Mouse (Mus musculus) lung, postnatal 25 days (tissue): ENCODE data around the gene Shisa8.

ENCODE experiments used
- DNase-seq: peaks from one replicate; pipeline ENCODE4 v3.0.0; 2022; ENCODE audit warnings: low spot score

Gene Shisa8

DNA sequence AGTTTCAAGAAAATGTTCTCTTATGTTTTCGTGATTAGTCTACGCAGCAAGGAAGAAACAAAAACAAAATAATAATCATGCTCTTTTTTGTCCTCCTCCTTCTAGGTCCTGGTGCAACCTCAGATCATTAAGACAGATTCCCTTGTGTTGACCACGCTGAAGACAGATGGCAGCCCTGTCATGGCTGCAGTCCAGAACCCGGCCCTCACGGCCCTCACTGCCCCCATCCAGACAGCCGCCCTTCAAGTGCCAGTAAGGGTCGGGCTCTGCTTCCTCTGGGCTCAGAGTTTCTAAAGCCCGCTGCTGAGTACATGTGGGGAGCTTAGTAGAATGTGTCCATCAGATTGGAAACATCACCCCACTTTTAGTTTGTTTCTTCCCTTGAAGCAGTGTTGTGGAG, 40.0 kb downstream of the Shisa8 start:
- no peak for DNase-seq

- DNase-seq, result no peak
Measured at GRCm38 (mm10) chr15:82170437-82171377, 41.9 kb downstream of the Shisa8 start.

DNA sequence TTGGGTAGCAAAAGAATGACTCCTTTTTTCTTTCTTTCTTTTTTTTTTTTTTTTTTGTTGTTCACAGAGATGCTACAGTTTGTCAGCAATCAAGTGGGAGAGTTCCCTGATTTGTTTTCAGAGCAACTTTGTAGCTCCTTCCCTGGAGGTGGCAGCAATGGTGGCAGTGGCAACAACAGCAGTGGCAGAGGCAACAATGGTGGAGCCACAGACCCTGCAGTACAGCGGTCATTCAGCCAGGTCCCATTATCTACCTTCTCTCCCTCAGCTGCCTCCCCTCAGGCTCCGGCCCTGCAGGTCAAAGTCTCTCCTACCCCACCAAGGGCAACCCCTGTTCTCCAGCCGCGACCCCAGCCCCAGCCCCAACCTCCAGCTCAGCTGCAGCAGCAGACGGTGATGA, 42.9 kb downstream of the Shisa8 start:
- no peak for DNase-seq

GRCm38 (mm10) chr15:82167201-82168168, 45.1 kb downstream of the Shisa8 start:
- no peak for DNase-seq

DNA sequence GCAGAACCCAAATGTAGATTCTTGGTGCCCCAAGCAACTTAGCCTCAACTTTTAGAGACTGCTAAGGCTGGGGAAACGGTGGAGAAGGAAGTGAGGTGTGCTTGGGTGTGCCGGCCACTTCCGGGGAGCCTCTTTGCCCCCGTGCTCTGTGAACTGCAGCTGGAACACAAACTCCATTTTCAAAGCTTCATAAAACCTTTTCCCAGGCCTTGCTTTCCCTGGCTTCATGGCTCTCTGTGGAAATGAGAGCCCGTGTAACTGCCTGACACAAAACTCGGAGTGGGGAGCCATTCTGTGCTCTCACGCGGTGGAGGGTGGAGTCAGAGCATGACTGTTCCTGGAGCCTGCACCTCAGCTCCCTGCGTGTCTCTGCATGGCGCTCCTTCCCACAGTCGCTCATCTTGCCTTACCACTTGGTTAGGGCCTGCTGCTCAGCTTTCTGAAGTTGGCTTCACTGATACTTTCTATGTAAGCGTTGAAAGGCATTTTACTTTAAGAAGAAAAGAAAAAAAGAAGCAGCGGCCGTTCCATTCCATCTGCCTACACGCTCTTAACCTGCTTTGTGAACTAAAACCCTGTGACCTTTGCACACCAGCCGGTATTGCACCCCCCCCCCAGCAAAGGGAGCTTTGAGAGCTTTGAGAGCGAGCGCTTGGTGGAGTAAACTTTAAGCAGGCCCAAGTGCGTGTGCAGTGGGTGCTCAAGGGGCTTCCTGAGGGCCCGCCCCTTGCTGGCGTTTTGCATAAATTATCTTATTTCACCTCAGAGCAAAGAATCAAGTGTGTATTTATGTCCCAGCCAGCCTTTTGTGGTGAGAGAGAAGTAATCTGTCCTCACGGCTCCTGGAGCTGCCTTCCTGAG, 46.1 kb downstream of the Shisa8 start:
- DNase-seq, result no peak

GRCm38 (mm10) chr15:82165332-82166239, 47.0 kb downstream of the Shisa8 start:
- DNase-seq, result peak; percentile 87

- no peak for DNase-seq
Measured at GRCm38 (mm10) chr15:82164496-82164895, 48.1 kb downstream of the Shisa8 start.

GRCm38 (mm10) chr15:82164061-82164399, 48.6 kb downstream of the Shisa8 start:
- no peak for DNase-seq

DNA sequence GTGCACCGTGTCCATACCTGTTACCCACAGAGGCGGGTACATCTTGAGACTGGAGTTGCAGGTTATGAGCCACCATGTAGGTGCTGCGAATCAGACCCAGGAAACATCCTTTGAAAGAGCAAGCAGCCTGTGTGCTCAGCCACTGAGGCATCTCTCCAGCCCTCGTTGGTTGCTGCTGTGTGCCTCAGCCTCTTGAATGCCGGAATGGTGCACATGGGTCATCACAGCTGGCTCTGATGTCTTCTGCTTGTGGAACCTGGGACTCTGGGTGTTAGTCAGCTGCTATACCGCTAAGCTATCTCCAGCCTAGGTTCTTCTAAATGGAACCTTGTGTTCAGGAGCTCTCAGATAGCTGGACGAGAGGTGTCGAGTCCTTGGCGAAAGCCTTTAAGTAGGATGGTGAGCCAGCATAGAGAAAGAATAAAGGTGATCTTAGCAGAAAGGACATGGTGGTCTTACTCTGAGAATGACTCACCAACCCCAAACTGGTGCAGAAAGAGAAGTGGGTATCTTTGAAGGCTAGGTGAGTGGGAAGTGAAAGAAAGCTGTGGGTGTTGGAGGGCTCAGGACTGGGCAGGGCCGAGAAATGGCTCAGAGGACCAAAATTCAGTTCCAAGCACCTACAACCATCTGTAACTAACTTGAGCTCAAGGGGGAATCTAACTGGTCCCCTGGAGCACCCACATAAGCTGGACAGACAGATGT, 49.1 kb downstream of the Shisa8 start:
- DNase-seq, result no peak

DNA sequence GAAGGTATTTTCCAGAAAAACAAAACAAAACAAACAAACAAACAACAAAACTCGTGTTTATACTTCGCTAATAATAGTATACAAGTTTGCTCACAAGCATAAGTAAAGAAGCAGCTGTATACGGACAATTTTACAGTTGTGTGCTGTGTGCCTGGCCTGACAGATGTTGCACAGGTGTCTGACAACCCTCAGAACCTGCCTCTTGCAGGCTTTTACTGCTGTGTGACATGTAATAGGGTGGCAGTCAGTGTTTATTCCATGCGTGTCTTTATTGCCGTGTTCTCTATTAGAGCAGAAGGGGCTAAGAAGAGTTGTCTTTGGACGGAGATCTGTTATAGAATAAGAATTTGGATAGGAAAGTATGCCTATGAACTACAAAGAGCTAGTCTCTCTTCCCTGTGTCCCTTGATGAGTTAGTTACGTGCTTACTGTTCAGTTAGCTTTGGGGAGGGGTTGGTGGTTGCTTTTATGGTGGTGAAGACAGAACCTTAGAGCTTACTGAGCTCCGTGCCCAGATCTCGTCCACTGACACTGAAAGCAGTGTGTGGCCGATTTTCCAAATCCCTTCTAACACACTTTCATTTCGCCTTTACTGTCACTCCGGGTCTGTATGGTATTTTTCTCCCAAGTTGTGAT, 50.5 kb downstream of the Shisa8 start:
- no peak for DNase-seq

DNA sequence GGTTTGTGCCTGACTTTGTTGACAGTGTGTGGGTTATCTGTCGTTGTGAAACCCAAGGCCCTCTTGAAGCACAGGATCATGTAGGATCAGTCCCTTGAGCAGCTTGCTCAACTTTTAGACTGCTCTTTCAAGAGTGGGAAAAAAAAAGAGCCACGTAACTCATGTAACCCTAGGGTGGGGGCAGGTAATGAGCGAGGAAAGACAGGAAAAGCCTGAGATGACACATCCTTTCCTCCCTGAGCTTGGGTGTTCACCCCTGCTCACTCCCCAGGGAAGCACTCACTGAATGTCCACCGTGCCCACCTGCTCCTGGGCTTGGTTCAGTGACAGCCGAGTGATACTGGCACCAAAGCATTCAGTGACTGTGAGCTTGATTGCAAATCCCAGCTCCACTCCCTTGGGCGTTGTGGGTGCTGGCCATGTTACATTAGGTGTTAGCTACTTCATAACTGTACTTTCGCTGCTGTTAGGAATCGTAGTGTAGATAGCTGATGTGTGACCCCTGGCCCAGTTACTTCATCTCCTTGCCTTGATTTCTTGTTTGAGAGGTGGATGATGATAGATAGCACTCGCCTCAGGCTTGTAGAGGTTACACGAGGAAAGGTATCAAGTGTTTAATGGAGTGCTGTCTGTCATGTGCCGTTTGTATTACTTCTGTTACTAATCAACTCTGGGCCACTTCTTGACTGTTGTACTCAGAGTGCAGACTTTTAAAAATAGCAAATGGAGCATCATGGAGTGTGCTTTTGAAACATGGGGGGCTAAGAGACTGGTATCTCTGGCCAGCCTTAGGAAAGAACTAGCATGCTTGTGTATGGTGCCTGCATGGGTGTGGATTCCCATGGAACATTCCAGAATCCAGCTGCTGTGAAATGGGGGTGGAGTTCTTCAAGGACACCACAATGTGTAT, 51.6 kb downstream of the Shisa8 start:
- DNase-seq, result no peak

DNA sequence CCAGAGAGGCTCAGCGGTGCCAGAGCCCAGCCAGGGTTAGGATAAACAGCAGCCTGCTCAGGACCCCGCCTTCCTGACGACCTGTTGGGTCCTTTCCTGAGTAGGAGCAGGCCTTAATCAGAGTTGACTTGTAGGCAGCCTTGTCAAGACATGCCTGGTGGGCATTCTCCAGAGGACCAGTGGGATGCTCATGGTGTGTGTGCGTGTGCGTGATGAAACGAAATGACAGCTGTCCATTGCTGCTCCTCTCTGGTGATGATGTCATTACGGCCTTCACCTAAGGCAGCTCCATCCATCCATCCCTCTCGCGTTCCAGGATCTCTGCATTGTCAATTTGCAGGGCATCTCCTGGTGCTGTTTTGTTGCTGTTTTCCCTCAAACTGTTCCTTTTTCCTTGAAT, 53.1 kb downstream of the Shisa8 start:
- no peak for DNase-seq

DNA sequence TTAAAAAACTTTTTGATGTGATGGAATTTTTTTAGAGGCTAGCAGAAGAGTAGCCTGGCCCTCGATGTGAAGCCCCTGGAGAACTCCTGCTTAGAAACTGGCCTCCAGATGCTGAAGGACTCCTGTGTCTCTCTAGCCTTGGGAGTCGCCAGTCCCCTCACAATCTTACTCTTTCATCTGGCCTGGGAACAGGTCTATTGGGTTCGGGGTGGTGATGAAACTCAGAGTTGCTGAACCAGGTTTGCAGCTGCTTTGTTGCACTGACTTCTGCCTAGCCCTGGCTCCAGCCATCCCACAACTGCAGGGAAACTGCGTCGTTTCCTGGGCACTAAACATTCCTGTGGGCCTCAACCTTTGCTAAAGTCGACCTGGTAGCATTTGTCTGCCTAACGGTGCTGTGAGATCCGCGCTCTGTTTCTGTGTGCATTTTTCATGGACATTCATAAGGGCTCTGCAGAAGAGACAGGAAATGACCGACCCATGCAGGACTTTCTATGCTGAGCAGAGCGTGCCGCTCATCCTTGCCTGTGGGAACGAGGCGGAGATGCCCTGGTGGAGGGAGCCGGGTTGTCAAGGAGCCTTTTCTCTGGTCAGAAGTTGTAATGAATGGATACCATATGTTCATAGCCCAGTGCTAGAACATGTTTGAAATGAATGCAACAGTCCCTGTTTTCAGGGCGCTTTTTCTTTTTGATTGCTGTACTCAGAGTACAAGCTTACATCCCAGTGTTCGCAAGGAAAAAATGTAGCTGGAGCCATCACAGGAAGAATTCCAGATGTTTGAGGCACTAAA, 54.2 kb downstream of the Shisa8 start:
- DNase-seq, result no peak

DNA sequence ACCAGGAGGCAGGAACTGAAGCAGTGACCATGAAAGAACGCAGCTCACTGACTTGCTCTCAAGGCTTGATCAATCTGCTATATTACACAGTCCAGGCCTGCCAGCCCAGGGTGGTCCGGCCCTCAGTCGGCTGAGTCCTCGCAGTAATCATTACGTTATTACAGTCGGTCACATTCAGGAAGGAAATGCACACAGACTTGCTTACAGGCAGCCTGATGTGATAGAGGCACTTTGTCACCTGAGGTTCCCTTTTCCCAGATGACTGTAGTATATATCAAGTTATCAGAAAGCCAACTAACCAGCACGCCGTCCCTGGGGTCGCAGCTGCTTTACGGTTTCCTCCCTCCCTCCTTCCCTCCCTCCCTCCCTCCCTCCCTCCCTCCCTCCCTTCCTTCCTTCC, 55.7 kb downstream of the Shisa8 start:
- no peak for DNase-seq

DNA sequence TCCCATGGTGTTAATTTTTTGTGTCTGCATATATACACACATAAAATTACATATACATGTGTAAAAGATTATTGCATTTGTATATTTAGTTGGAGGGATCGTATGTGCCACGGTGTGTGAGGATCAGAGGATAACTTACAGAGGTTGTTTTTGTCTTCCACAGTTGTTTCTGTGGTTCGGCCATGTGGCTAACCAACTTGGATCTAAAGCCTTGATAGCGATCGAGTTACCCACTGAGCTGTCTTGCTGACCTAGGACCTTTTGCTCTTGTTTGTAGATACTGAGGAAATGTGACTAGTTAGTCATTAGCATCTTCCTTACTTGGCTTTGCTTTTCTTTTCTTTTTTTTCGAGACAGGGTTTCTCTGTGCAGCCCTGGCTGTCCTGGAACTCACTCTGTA, 56.3 kb downstream of the Shisa8 start:
- no peak for DNase-seq
